Mouse (Mus musculus): ENCODE results near the gene Zfp934.
"Not testable (repeated sequence)": the region's sequence is repeated elsewhere in the genome, so short reads cannot be mapped to it uniquely, and the experiment has no call there.

Gene Zfp934

GRCm38 (mm10) chr13:62571099-62571498 is at the start of gene Zfp934:
Zfp934 (minus strand) TSS chr13:62571199.
- not testable (repeated sequence) for DNase-seq (ENCODE audit: low spot score in 2 of 2)

DNA sequence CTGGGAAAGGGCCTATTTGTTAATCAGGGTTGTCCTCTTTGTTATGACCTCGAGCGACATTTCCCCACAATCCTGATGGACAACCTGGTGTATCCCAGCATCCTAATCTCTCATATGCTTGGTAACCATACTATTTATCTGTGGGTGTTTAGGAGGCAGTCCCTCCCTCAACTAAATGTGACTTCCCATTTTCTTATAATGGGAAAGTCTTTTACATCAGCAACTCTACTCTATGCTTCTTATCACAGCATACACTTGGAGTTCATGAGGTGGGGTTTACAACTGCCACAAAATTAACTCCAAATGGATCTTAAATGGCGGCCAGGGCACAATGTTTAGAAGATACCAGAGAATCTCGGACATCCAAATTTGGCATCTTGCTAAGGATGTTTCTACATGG is 46.5 kb upstream of the Zfp934 start:
- DNase-seq (ENCODE audit: low spot score in 2 of 2): not testable (repeated sequence)

DNA sequence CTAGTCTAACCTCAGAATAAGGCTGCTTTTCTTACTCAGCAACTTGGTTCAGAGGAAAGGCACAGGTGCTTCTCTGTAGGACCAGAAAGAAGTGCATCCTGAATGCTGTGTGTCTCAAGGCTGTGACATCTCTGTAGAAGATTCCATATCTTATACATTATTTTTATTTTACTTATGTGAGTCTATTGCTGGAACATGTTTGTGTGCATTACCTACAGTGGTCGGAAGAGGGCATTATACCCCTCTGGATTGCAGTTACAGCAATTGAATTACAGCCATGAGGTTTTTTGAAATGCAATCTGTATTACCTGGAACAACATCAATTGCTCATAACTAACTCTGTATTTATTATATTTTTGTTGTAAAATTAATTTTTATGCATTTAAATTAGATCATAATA is 9.3 kb downstream of the Zfp934 start:
- DNase-seq (ENCODE audit: low spot score in 2 of 2): not testable (repeated sequence)

DNA sequence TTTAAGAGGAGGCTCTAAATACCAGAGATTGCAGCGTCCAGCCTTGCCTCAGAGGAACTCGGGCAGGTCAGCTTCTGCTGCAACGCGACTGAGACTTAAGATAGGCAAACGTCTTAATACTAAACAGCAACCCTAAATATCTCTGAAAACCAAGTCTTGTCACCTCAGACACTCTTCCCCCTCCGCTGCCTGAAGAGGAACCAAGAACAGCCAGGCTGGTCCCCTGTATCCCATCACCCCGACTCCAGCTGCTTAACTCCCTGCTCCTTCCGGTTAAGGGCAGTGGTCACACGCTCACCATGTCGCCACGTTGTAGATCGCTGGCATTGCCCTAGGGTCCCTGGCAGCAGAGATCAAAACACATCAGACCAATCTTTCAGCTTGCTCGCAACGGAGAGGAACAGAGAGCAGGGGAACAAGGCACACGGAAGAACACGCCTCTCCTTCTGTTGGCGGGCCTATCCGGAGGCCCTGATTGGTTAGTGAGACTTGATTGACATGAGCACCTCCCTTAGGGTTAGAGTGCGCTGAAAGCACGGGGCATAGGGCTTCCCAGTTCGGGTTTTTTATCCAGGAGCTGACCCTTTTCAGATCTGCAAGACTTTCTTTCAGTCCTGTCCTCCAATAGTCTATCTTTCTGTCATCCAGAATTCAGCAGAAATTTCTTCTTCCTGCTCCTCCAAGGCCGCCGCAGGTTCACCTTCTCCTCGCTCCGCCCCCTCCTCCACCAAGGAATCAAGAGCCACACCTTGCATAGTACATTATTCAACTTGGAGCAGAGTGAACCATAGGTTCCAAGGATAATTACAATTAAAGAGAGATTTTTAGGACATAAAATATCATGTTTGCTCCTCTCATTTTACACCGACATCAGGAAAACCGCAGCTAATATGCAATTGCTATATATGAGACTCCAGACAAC is 12.5 kb downstream of the Zfp934 start, which contains the start of gene Zfp935:
Gene Zfp935, minus strand, starts transcription at position 323 of the 922 bp plus-strand sequence.
- DNase-seq (ENCODE audit: low spot score in 2 of 2): peak; percentile 73

- DNase-seq (ENCODE audit: low spot score in 2 of 2): not testable (repeated sequence)
Measured at GRCm38 (mm10) chr13:62530129-62530528, 40.9 kb downstream of the Zfp934 start.

DNA sequence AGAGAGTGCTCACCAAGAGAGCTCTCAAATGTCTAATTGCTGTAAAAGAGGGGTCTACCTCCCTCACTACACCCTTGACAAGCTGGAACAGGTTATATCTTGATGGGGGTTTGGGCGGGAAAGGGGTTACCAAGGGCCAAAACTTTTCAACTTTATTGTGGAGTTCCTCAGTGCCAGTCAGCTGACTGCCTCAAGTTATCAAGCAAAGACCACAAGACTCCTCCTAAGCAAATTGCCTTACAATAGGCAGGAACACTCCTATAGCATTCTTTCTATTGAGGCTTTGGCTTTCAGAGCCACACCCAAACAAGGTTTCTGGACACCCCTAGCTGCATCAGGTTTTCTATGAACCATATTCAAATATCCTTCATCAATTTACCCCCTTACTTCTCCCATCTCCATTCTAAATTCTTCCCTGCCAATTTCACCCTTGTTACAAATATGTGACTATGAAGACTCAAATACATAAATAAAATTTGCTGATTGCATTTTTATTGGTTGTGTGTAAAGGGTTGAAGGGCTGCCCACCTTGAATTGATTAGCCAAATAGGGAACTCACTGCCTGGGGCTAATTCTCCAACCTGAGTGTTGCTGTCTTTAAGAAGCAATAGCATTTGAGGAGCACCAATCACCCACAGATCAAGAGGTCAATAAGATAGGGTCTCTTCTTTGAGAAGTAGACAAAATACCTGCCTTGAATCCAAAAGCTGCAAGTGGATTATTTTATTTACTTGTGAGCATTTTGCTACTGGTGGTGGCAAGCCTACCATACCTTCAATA is 60.2 kb downstream of the Zfp934 start:
- not testable (repeated sequence) for DNase-seq (ENCODE audit: low spot score in 2 of 2)

- DNase-seq (ENCODE audit: low spot score in 2 of 2): not testable (repeated sequence)
Measured at GRCm38 (mm10) chr13:62472661-62473060, 98.3 kb downstream of the Zfp934 start.

DNA sequence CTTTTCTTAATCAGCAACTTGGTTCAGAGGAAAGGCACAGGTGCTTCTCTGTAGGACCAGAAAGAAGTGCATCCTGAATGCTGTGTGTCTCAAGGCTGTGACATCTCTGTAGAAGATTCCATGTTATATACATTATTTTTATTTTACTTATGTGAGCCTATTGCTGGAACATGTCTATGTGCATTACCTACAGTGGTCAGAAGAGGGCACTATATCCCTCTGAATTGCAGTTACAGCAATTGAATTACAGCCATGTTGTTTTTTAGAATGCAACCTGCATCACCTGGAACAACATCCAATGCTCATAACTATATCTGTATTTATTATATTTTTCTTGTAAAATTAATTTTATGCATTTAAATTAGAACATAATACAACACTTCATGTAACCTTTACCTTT is 101.1 kb downstream of the Zfp934 start:
- DNase-seq (ENCODE audit: low spot score in 2 of 2): not testable (repeated sequence)

DNA sequence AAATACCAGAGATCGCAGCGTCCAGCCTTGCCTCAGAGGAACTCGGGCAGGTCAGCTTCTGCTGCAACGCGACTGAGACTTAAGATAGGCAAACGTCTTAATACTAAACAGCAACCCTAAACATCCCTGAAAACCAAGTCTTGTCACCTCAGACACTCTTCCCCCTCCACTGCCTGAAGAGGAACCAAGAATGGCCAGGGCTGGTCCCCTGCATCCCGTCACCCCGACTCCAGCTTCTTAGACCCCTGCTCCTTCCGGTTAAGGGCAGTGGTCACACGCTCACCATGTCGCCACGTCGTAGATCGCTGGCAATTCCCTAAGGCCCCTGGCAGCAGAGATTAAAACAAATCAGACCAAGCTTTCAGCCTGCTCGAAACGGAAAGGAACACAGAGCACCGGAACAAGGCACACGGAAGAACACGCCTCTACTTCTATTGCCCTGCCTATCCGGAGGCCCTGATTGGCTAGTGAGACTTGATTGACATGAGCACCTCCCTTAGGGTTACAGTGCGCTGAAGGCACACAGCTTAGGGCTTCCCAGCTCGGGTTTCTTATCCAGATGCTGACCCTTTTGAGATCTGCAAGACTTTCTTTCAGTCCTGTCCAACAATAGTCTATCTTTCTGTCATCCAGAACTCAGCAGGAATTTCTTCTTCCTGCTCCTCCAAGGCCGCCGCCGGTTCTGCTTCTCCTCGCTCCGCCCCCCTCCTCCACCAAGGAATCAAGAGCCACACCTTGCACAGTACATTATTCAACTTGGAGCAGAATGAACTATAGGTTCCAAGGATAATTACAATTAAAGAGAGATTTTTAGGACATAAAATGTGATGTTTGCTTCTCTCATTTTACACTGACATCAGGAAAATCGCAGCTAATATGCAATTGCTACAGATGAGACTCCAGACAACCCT is 104.3 kb downstream of the Zfp934 start, which contains the start of gene Gm49359:
Gene Gm49359, minus strand, starts transcription at position 409 of the 911 bp plus-strand sequence.
- DNase-seq (ENCODE audit: low spot score in 2 of 2): peak; percentile 81 to 88

Data from urinary bladder, postnatal 36 days (tissue).